Mouse (Mus musculus) cerebellum, postnatal 25 days (tissue): ENCODE results near the gene Tdpoz2.
"Not testable (repeated sequence)": the region's sequence is repeated elsewhere in the genome, so short reads cannot be mapped to it uniquely, and the experiment has no call there.

Experiments used
- DNase-seq, 2 experiments: peaks; one replicate each; pipeline ENCODE4 v3.0.0; 2021; ENCODE audit warnings: mixed read lengths in 2 of 2

The Tdpoz2 gene

DNA sequence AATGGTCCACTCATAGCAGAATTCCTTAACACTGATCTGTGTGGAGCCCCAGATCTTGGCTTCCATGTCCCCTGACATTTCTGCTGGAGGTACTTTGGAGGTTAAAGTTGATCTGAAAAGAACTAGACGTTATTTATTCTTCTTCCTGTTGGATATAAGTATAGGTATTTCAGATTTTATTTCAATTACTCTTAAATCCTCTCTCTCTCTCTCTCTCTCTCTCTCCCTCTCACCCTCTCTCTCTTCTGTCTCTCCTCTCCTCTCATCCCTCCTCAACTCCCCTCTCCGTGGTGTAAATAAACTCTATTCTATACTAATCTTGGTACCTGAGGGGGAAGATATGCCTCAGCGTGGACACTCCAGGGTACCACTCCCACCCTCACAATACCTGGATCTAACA, at the start of gene Tdpoz2:
Gene Tdpoz2, minus strand, starts transcription at position 101 of the 400 bp plus-strand sequence.
- DNase-seq = no peak

DNA sequence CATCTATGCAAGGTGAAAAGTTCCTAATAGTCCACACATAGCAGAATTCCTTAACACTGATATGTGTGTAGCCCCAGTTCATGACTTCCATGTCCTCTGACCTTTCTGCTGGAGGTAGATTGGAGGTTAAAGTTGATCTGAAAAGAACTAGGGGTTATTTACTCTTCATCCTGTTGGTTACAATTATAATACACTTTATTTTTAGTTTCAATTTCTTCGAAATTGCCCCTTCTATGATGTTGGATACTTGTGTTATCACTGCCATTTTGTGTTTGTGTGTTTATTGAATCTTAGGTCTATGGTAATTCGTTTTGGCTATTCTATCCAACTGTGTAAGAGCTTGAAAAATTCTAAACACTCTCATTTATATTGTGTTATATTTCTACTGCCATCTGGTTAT, 40.5 kb upstream of the Tdpoz2 start, which contains the start of gene Gm37596:
Gene Gm37596, minus strand, starts transcription at position 101 of the 400 bp plus-strand sequence.
- not testable (repeated sequence) for DNase-seq

DNA sequence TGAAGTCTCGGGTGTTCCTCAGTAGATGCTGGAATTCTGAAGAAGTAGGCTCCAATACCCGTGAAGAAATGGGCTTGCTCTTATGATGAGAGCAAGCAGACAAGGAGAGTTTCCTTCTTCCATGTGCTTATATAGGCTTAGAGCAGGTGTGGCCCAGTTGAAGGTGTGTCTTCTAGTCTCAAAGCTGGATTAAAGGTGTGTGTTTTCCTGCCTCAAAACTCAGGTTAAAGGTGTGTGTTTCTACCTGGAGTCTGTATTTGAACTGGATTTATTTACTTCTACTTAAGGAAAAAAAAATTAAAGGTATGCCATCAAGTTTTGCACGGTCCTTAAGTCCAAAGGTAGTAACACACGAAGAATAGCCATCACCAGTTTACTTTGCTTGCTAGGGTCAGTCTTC, 23.7 kb upstream of the Tdpoz2 start, which contains the start of gene Tdpoz1:
Gene Tdpoz1, minus strand, starts transcription at position 101 of the 400 bp plus-strand sequence.
- not testable (repeated sequence) for DNase-seq

DNA sequence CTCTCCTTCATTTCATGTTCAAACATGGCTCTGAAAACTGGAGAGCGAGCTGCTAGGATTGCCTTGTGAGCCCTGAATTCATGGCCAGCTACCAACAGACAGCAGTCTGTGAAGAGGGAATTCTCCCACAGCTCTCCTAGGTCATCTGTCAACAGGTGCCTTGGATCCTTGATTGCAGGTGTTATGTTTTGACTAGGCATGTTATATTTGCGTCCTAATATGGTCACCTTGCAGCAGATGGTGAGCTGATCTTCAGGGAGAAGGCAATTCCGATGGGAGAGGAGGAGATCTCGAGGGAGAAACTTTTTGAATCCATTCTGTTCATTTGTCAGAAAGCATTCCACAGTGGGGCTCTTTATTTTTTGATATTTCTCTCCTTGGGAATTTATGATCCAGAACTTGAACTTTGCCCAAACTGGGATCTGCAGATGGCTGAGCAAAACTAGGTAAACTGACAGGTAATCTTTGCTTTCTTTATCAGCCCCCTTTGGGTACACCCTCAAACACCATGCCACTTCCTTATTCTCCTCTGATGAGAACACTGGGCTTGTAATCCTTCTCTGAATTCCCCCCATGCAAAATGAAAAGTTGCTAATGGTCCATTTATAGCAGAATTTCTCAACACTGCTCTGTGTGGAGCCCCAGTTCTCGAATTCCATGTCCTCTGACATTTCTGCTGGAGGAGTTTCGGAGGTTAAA, 18.5 kb upstream of the Tdpoz2 start:
- not testable (repeated sequence) for DNase-seq

DNA sequence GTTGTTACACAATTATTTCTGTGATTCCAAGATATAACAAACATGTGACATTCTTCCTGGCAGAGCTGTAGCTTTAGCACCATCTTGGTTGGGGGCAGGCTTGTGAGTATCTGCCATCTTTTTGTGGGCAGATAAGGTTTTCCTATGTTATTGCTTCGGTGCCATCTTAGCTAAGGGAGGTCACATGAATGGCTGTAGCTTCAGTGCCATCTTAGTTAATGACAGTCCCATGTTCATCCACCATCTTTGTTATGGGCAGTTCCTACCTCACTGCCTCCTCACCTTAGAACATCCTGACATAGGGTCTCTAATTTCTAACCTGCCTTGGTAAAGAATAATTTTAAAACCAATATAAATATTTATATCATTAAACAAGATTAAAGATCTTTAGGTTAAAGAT, 1.8 kb upstream of the Tdpoz2 start:
- DNase-seq = no peak

DNA sequence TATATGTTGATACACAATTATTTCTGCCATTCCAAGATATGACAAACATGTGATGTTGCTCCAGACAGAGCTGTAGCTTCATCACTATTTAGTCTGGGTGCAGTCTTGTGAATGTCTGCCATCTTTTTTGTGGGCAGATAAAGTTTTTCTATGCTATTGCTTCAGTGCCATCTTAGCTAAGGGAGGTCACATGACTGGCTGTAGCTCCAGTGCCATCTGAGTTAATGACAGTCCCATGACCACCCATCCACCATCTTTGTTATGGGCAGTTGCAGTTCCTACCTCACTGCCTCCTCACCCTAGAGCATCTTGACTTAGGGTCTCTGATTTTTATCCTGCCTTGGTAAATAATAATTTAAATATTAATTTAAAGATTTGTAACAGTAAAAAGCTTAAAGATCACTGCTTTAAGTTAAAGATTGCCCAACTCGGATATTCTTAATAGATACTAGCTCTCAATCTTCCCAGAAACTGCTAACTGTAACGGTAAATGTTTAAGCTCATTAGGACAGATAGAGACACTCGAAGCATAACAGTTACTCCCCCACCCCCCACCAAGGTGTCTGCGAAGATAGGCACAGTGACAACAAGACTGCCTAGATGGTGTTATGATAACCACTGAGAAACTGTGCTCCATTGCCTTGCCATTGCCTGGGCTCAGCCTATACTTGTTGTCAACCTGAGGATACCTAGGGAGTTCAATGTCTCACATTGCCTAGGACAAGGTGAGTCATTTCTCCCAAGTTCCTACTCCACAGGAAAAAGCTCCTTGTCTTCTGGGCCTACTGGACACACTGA, 21.4 kb downstream of the Tdpoz2 start:
- not testable (repeated sequence) for DNase-seq

DNA sequence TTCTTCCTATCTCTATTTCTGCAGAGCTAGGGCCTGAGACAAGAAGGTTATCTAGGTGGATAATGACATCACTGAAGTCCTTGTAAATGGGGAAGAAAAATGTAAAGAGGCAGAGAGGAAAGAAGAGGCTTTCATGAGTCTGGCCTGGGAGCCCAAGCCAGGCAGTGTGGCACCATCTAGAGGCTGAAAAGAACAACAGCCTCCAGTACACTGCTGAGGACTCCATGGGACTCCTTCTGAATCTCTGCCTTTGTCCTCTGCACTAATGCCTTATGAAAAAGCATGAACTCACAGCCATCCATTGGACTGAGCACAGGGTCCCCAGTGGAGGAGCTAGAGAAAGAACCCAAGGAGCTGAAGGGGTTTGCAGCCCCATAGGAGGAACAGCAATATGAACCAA, 43.5 kb downstream of the Tdpoz2 start:
- peak in 1 of 2 experiments; percentile 5 for DNase-seq

DNA sequence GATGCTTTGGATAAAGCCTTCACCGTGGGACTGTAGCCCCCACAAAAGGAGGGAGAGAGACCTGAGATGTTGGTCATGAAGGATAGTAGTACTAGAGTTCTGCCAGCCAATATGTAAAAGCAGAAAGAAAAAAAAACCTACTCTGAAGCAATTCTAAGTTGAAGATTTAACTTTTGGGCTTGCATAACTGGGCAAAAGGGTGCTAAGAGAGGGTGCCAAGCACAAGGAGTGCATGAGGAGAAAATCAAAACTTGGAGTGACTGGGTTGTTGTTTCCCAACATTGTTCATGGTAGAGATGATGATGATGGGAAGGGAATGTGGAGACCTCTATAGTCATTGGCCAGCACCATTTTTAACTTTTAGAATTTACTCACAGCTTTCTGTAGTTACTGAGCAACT, 50.6 kb downstream of the Tdpoz2 start:
- no peak for DNase-seq
